Mouse (Mus musculus) retina, postnatal 1 day (tissue): ENCODE measurements at regions not wholly inside any gene's neighbourhood (a gene's known extent, or its start where the extent isn't known, plus 50 kb on each side); places are given as distances from the start of the nearest gene placed in this dataset.
"Not testable (repeated sequence)": the region's sequence is repeated elsewhere in the genome, so short reads cannot be mapped to it uniquely, and the experiment has no call there.

Experiments
- DNase-seq: peaks from one replicate; pipeline ENCODE4 v3.0.0-alpha.2; 2012

GRCm38 (mm10) chr13:50906431-50906830 is 194.2 kb upstream of the Spin1 start:
- not testable (repeated sequence) for DNase-seq

DNA sequence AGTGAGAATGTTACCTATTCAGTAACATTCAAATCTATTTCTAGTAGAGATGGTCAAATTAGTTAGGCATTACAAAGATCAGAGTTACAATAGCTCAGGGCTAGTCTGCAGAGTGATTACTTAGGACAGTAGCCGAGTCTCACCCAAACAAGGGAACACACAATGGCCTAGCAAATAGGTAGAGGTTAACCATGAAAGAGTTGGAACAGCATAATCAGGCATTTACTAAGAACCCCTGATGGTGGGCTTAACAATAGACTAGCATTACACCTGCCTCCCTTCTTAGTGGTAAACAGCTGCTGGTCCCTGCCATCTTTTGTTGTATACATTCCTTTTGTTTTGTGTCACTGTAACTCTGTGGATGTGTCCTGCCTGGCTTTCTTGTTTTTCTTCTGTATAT is 193.8 kb upstream of the Spin1 start:
- DNase-seq, result no peak

GRCm38 (mm10) chr13:50912776-50913175 is 187.9 kb upstream of the Spin1 start:
- DNase-seq, result not testable (repeated sequence)

GRCm38 (mm10) chr13:50934017-50934416 is 166.7 kb upstream of the Spin1 start:
- DNase-seq, result not testable (repeated sequence)

- DNase-seq, result peak; percentile 26
Observed at GRCm38 (mm10) chr13:50942561-50942960, 158.1 kb upstream of the Spin1 start.

DNA sequence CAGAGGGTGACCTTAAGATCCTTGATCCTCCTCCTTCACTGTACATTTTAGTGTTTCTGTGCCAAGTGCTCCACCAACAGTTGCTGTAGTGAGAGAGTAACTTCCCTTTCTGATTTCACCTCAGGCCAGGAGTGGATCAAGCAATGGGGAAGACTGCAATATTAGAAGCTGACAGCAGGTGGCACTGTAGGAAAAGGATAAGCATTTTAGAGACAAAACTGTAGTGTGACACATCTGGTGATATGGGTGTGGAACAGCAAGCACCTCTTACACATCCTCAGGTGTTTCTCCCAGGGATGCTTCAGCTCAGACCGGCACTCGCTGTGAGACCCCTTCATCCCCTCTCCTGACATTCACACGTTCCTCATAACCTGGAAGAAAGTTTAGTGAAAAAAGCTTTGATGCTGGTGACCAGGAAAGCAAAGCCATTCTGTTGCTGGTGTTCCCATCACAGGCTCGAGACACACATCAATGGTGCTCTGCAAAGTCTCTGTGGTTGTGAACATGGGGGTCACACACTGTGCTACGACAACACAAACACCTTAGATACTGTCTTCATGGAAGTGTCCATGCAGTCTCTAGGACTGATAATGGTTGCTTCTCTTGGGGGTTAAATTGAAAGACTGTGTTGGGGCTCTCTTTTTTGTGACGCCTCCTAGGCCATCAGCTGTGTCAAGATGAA is 151.0 kb upstream of the Spin1 start:
- peak; percentile 81 for DNase-seq

DNA sequence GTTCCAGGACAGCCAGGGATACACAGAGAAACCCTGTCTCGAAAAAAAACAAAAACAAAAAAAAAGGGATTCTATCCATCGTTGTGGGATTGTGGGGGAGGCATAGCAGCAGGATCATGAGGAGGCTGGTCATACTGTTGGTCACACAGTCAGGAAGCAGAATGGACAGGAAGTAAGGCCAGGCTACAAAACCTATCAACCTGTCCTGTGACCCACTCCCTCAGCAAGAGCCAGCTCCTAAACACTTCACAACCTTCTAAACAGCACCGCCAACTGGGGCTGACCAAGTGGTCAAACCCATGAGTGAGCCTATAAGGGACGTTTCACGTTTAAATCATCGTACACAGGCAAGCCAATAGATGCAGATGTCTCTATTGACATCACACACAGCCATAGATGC is 146.0 kb upstream of the Spin1 start:
- DNase-seq, result no peak

GRCm38 (mm10) chr13:50958051-50958883 is 142.4 kb upstream of the Spin1 start:
- no peak for DNase-seq

DNA sequence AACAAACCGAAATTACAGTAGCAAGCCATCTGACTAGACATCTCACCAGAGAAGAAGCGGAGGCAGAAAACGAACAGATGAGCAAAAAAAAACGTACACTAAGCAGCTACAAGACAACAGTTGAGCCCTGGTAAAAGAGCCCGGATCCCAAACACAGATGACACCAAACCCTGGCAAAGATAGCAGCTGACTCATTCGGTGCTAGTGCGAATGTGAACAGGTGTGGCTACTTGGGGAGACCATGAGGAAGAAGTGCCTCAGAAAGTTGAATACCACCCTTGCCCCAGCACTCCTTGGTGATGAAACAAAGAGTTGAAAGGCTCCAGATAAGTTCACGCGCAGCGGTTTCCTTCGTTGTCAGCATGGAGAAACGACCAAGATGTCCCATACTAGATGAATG is 139.8 kb upstream of the Spin1 start:
- no peak for DNase-seq

DNA sequence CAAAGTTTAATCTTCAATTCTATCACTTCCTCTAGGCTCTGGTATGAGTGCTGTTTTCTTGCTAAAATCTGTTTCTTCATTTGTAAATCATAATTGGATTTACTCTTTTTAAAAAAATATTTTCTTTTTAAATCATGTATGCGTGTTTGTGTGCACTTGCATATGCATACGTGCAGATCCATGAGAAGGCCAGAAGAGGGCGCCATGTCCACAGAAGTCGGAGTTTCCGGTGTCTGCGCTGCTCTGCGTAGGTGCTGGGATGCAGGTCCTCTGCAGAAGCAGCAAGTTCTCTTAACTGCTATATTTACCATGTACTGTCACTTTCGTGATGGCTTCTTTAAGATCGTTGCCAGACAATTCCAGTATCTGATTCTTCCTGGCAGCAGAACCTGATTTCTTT is 136.6 kb upstream of the Spin1 start:
- peak; percentile 26 for DNase-seq

DNA sequence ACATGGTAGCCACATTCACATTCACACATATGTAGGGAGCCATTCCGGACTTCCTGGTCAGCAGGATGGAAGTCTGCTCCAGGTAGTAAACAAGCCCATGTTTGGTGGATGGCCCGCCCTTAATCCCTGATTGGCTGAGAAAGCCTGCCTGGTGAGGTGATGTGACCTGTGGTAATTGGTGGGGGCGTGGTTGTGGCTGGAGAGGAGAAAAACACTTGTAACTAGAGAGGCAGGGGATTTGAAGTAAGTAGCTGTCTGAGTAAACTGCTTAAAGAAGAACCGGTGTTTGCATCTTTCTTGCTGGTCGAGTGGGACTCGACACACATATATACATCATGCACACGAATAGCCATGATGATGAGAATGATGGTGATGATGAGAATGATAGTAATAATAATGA is 135.6 kb upstream of the Spin1 start:
- not testable (repeated sequence) for DNase-seq

- no peak for DNase-seq
Observed at GRCm38 (mm10) chr13:50965678-50966077, 135.0 kb upstream of the Spin1 start.

DNA sequence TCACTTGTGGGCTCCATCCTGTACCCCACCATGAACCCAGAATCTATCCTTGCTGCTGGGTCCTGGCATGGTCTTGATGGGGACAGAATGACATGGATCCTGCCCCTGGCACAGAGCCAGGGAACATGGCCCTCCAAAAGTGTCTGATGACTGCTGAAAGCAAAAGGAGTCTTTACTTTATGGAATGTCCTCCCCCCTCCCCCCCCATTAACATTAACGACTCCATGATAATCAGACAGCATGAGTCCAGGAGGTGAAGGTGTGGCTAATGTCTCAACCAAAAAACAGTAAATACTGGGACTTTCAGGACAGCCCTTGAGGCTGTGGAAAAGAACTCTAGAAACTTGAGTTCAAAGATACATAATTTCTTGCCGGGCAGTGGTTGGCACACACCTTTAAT is 133.9 kb upstream of the Spin1 start:
- DNase-seq, result no peak

DNA sequence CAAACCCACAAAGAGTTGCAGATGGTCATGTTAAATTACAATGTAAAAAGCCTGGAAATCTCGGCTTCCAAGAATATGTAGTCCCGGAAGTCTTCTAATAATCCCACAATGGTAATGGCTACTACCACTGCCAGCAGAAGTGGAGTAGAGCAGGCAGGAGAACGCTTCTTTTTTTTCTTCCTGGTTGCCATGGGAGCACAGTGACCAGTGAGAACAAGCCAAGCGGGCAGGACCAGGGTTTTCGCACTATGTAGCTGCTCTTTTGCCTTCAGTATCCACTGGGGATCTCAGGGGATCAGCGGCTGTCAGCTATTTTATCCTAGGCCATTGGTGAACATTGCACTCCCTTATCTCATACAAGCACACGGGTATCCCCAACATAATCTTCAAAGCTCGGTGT is 127.3 kb upstream of the Spin1 start:
- DNase-seq, result peak; percentile 16

DNA sequence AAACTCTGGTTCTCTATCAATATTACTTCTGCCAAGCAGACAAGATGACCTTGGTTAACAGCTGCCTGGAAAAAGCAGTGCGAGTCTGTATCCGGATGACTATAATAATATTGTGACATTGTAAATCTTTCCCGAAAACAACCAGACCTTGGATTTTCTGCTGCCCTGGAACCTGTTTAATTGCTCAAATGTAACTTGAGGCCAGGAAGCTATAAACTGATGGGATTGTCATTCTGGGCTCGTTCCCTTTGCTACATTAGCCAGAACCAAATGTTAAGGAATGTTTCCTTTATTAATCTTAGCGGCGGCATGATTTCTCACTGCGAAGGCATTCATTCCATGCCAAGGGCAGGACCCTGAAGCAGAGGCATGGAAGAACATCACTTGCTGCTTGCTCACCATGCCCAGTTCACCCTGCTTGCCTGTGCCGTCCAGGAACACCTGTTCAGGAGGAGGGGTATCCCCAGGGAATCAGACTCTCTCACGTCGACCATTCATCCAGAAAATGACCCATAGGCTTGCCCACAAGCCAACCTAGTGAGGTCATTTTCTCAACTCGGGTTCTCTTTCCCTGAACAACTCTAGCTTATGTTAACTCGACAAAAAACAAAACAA is 125.3 kb upstream of the Spin1 start:
- no peak for DNase-seq

DNA sequence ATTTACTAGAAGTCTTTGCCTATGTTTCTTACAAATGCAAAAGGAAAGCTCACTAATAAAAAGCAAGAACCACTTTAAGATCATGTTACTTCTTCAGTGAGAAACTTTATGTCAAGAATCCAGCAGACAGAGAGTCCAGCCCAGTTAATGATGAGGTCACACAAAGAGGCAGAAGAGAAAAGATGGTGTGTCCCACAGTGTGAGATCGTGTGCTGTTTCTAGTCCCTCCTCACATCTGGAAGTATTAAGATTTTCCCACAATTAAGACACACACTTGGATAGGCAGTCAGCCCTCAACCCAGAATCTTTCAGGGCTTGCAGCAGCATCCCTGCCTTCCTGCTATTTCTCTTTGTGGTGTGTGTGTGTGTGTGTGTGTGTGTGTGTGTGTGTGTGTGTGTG is 118.7 kb upstream of the Spin1 start:
- DNase-seq, result no peak

DNA sequence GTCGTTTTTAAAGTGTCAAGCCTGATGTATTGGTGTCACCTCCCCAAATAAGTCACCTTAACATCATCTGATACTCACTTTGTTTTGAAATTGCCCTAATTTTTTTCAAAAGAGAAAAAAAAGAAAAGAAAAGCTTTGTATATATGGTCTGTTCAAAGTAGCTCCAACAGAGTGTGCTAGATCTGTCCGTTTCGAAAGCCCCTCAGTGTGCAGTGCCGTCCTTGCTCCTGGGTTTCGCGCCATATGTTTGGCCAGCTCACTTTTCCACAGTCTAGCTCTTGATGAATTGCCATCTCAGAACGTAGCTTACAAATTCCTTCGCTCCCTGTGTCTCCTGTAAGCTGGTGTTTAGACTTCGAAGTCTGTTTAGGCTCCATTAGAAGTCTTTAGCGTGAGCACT is 117.7 kb upstream of the Spin1 start:
- no peak for DNase-seq

DNA sequence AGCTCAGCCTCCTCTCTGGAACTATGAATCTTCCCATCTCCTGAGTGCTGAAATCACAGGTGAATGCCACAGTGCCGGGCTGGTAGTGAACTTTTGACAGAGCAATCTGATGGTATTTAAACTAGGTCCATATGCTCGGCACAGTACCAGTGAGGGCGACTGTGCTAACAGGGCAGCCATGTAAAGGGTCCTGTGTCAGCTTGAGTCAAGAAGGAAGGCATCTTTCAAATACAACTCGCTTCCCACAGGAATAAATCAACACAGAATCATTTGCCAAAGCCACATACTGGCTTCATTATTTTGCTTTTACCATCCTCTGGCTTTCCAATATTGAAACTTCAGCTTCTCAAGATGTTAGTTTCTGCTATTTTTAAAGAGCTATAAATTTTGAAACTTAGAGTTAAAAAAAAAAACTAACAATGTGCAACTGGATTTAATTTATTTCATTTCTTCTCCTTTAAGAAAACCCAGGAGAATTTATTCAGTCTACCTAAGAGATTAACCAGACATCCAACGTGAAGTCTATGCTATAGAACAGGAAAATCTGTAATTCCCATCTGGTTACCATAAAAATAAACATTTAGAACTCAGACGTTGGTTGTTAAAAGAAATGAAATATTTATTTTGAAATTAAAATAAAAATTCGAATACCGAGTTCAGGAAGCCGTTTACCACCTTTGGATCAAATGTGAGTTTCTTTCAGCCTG is 108.8 kb upstream of the Spin1 start:
- DNase-seq, result no peak

DNA sequence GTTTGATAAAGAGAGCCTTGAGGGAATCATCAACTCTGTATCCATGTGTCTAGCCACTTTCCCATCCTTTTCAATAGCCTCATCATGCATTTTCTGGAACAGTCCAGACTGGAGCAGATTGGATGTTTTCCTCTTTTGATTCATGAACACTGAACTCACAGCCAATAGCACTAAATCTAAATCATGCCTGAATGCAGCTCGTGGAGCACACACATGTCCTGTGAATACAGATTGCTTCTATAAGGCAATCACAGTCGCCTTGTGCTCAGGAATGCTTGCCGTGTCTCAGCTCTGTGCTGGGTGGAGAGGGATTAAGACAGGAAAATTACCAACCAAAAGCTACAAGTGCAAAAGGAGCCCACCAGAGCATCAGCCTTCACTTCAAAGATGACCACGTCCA is 100.9 kb upstream of the Spin1 start:
- DNase-seq, result no peak

DNA sequence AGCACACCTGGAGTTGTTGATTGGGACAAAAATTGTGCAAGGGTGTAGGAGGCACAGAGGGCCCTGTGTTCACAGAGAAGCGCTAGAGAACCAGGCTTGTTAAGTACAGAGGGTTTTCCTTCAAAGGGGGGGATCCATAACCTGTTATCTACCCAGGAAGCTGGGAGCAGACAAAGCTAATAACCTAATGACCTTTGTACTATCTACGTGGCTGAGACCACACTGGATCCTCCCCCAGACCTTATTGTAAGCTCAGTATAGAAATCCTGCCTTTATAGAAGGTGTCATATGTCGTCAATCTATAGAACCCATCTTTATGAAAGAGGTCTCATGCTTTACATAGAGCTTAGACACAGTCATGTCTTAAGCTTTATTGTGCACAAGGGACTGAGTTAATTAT is 95.9 kb upstream of the Spin1 start:
- DNase-seq, result no peak

- no peak for DNase-seq
Observed at GRCm38 (mm10) chr13:51010736-51011135, 89.9 kb upstream of the Spin1 start.

GRCm38 (mm10) chr13:51016209-51016608 is 84.5 kb upstream of the Spin1 start:
- no peak for DNase-seq

DNA sequence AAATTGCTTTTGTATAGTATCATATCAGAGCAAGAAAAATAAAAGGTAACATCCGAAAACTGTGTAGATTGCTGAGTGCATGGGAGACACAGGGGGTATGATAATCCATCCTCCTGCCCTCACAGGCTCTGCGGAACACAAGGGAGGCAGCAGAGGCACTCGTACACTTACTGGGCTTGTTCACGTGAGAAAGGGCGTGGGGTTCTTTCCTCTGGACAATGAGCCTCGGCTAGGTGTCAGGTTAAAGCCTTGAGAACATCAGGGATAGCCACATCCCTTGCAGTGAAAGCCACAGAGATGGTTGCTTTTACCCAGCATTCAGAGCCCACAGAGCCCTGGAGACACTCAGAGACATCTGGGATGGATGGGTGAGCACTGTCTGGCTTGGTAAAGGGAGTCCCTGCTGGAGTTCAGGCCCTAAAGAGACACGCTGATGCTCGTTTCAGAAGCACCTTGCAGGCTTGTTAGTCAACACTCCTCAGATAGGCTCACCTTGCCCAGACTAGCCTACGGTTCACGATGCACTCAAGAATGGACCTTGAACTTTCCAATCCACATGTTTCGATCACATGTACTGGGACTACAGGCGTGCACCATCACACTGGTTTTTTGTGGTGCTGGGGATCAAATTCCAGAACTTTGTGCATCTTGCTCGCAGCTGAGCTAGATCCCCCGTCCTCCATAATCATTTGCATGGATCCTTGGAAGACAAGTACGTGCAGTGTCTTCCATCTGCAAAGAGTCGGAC is 83.5 kb upstream of the Spin1 start:
- DNase-seq, result no peak
